Mouse (Mus musculus): ENCODE measurements around the gene Mad1l1. TPM values are rescaled to one million over a fixed set of nuclear protein-coding genes. Genes with fewer than 3 reads are reported as not detected.

The Mad1l1 gene
- polyA plus RNA-seq, 1 experiment from 2014 or later, result 44.8 TPM

DNA sequence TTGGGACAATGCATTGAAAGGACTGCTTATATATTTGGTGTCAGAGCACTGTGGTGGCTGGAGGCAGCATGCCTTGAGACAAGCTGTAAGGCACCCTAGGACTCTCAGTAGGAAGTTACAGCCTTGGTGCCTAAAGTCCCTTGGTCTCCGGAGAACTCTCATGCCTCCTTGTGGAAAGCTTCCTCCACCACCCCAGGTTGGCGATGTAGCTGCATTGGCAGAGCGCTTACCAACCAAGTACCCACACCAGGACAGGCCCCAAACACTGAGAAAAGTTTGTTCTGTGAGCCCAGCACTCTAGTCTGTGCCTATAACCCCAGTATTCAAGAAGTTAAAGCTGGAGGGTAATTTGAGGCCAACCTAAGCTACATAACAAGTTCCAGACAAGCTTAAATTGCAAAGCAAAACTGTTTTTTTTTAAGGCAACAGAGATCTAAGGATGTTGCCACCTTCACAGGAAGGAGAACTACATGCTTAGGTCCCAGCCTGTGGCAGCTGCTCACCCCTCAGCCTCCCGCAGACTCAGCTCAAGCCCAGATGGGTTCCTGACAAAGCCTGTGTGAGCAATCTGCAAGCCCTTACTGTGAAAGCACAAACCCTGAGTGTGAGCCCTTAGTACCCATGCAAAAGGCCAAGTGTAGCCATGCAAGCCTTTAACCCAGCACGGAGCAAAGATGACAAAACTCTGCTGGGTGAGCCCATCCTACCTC lies 50.2 kb downstream of the Mad1l1 start:
- H3K27me3 ChIP-seq, result no peaks in the 10 kb centered on the region
- no peak overlapping the region for H3K9ac ChIP-seq
- H3K36me3 ChIP-seq, result peaks cover 14% of the 10 kb centered on the region; the same call in 1 of the 2 replicates
- no peaks in the 10 kb centered on the region for H3K4me1 ChIP-seq
- H3K4me2 ChIP-seq (replicated peaks), result no peak overlapping the region
- no peak for ATAC-seq (ENCODE audit: low FRiP score)
- H3K27ac ChIP-seq, result no peak overlapping the region
- 90% methylated on average over 5 of the region's 5 CpGs for WGBS
- H3K4me3 ChIP-seq, result no peak overlapping the region
- no peaks in the 10 kb centered on the region for H3K9me3 ChIP-seq (replicated peaks)

DNA sequence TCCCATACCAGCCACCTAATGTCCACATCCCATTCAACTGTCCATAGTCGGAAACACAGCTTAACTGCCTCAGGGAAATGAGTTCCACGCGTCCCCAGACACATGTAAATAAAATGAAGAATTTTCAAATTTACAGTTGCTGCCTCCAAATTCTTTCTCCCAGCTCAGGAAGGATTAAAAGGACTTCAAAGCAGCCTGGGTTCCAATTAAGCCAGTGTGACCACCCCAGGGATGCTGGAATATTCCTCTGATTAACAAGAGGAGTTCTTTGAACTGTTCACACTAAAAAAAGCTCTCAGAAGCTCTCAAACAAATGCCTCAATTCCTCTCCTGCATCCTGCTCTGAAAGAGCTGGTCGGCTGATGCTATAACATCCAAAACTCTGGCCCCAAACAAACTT lies 53.0 kb downstream of the Mad1l1 start:
- no peak for ATAC-seq (ENCODE audit: low FRiP score)
- H3K36me3 ChIP-seq, result peaks cover 7% of the 10 kb centered on the region; the same call in 1 of the 2 replicates
- 79% methylated on average over 4 of the region's 4 CpGs for WGBS
- H3K27ac ChIP-seq, result no peak overlapping the region
- H3K9ac ChIP-seq, result no peak overlapping the region
- H3K9me3 ChIP-seq (replicated peaks), result no peaks in the 10 kb centered on the region
- no peak overlapping the region for H3K4me2 ChIP-seq (replicated peaks)
- peaks cover 21% of the 10 kb centered on the region for H3K4me1 ChIP-seq
- no peak overlapping the region for H3K4me3 ChIP-seq
- H3K27me3 ChIP-seq, result no peaks in the 10 kb centered on the region

DNA sequence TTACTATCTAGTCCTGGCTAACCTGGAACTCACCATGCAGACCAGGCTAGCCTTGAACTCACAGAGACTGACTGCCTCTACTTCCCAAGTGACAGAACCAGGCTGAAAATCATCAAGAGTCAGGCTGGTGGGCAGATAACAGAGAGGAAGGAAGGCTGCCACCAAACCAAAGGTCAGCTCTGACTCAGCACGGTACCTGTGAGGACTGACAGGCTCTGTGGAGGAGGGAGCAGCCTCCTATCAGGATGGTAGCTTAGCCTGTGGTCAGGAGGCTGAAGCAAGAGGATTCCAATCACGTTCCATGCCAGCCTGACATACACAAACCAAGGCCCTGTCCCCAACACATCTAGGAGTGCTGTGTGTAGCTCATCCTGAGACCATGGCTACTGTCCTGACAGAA lies 54.3 kb downstream of the Mad1l1 start:
- Histone ChIP-seq H3K27ac (no peak overlapping the region), H3K27me3 (no peaks in the 10 kb centered on the region), H3K9ac (no peak overlapping the region), H3K9me3 (replicated peaks) (no peaks in the 10 kb centered on the region), H3K4me2 (replicated peaks) (no peak overlapping the region), H3K4me3 (no peak overlapping the region), H3K4me1 (peaks cover 27% of the 10 kb centered on the region), H3K36me3 (peaks cover 7% of the 10 kb centered on the region; the same call in 1 of the 2 replicates)
- no peak for ATAC-seq (ENCODE audit: low FRiP score)
- 87% methylated on average over 2 of the region's 2 CpGs for WGBS

DNA sequence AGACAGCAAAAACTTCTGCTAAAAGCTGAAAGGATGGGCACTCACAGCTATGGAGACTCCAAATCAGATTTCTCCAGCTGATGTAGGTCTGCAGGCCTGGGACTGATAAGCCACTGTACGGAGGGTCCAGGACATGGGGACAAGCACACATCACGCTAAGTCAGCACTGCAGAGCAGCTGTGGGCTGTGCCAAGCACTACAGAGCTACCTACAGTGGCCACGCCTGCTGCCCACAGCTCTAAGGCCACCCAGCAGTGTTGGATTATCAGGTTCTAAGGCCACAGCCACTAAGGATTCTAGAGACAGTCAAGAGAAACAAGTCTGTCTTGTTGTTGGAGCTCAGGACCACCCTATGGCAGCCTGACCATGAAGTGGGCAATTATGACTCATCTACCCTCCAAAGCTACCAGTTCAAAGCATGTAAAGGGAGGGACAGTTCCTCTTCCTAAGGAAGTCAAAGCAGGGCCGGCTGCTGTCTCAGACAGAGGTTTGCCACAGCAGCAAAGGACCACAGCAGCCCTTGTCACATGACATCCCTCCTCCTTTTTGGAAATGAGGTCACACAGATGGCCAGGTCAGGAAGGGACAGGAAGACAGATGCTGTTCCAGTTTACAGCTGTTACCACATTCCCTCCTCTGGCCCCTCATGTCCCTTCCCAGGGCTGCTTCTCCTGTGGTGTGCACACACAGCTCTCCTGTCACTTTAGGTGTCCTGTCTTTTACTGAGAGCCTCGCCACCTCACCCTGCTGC lies 56.4 kb downstream of the Mad1l1 start:
- ATAC-seq (ENCODE audit: low FRiP score), result peak; percentile 41; the same call in 1 of the 2 replicates
- WGBS, result 69% methylated on average over 5 of the region's 5 CpGs
- peak overlapping the region; percentile 81 for H3K27ac ChIP-seq
- peaks cover 27% of the 10 kb centered on the region for H3K4me1 ChIP-seq
- no peak overlapping the region for H3K9ac ChIP-seq
- H3K36me3 ChIP-seq, result 0 out of 2 replicates have a peak, but pooled peaks cover 7% of the 10 kb centered on the region
- no peaks in the 10 kb centered on the region for H3K27me3 ChIP-seq
- no peak overlapping the region for H3K4me3 ChIP-seq
- no peaks in the 10 kb centered on the region for H3K9me3 ChIP-seq (replicated peaks)
- peak overlapping the region; percentile 1; the same call in 1 of the 2 replicates for H3K4me2 ChIP-seq (replicated peaks)

DNA sequence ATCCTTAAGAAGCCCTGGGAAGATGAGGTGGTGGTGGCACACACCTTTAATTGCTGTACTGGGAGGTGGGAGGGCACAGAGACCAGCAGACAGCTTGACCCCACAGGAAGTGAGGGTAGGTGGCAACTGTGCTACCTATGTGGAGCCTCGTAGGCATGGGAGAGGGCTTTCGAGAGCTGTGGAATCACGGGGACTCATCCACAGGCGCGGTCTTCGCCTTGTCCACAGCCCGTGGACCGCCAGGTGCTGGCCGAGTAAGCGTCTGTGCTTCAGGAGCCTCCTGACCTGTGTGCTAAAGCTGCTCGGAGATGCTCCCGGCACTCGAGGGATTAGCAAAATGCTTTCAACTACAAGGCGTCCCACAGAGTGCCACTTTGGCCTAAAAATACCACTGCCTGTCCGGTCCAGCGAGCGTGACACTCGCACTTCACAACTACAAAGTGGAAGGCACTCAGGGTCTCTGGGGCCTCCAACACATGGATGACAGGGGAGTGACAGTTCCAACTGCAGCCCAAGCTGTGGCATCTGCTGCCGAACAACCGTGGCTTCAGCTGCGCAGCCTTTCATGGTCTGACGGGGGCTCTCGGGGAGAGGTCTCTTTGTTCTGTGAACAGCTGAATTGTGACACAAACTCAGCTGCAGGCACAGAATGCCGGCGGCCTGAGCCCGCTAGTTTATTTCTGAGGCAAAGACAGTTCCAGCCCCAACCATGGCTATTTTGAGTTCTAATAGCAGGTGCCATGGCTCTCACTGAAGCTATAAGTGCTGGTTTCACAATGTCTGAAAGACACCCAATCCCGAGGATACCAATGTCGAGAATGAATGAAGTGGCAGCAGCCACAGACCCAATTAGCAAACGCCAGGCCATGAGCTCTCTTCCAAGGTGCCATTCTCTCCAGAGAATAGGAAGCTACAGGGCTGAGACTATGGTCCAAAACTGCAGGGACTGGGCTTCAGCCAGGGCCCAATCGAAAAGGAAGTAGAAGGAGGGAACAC lies 57.3 kb downstream of the Mad1l1 start:
- H3K4me2 ChIP-seq (replicated peaks), result peak overlapping the region; percentile 1

DNA sequence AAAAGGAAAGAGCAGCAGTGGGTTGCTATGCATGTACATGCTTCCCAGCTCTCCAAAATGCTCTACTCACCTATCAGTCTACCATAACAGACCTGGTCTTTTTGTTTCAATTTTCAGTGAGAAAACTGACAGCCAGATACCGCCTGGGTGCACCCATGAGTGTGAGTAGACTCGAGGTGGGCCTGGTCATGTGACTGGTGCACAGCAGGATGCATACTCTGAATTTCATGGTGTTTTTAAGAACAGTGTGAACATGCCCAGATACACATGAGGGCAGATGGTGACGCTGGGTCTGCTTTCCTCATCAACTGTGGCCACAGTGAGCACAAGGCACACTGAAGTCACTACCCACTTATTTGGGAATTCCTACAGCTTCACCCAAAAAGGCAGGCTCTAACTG lies 59.0 kb downstream of the Mad1l1 start:
- Histone ChIP-seq H3K9me3 (replicated peaks) (no peaks in the 10 kb centered on the region), H3K27ac (no peak overlapping the region), H3K36me3 (peaks cover 14% of the 10 kb centered on the region; the same call in 1 of the 2 replicates), H3K4me3 (no peak overlapping the region), H3K4me1 (peaks cover 27% of the 10 kb centered on the region), H3K27me3 (no peaks in the 10 kb centered on the region), H3K4me2 (replicated peaks) (no peak overlapping the region), H3K9ac (no peak overlapping the region)
- WGBS, result 81% methylated on average over 3 of the region's 3 CpGs
- ATAC-seq (ENCODE audit: low FRiP score), result no peak

More for the DNA sequence above, 57.3 kb downstream of the Mad1l1 start:
- H3K9me3 ChIP-seq (replicated peaks), result no peaks in the 10 kb centered on the region
- H3K27ac ChIP-seq, result peak overlapping the region; percentile 81
- no peak overlapping the region for H3K4me3 ChIP-seq
- H3K36me3 ChIP-seq, result peaks cover 12% of the 10 kb centered on the region; the same call in 1 of the 2 replicates
- WGBS, result 35% methylated on average over 30 of the region's 30 CpGs
- H3K27me3 ChIP-seq, result no peaks in the 10 kb centered on the region
- peak; percentile 87 for ATAC-seq (ENCODE audit: low FRiP score)
- peak overlapping the region; percentile 32; the same call in 1 of the 2 replicates for H3K9ac ChIP-seq
- peaks cover 27% of the 10 kb centered on the region for H3K4me1 ChIP-seq

DNA sequence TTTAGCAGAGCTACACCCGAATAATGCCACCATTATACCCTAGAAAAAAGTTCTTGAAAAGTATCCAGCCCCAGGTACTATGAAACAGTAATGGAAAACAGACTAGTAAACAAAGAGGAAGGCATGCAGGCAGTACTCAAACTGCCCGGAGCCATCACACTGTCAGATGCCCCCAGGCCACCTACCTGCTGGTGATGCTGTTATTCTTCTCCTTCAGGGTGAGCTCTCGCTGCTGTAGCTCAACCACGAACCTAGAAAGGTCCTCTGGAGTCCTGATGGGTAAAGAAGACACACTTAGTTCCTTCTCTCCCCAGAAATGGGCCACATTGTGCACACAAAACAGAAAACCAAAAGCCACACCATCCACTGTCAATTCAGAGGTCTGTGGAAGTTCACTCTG lies 60.0 kb downstream of the Mad1l1 start:
- Histone ChIP-seq H3K4me1 (peaks cover 29% of the 10 kb centered on the region), H3K9me3 (replicated peaks) (no peaks in the 10 kb centered on the region), H3K27me3 (no peaks in the 10 kb centered on the region), H3K36me3 (peaks cover 14% of the 10 kb centered on the region; the same call in 1 of the 2 replicates), H3K4me2 (replicated peaks) (no peak overlapping the region), H3K4me3 (no peak overlapping the region), H3K27ac (no peak overlapping the region), H3K9ac (no peak overlapping the region)
- 84% methylated on average over 4 of the region's 4 CpGs for WGBS
- no peak for ATAC-seq (ENCODE audit: low FRiP score)

DNA sequence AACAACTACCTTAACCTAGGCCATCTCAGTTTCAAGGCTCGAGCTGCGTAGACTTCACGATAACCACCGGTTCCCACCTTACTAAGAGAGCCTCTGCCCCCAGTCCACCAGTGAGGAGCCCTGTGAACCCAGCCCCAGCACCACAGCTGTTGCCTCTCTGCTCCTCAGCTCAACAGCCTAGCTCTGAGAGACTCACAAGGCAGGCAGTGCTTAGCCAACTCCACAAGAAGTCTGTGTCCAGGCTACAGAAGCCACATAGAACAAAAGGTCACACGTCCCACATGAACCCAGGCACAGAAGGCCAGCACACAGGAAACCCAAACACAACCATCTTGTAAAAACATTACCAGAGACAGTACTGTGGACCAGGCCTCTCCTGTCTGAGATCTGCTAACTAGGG lies 62.7 kb downstream of the Mad1l1 start:
- no peak for ATAC-seq (ENCODE audit: low FRiP score)
- peaks cover 14% of the 10 kb centered on the region; the same call in 1 of the 2 replicates for H3K36me3 ChIP-seq
- H3K9ac ChIP-seq, result no peak overlapping the region
- 95% methylated on average over 5 of the region's 5 CpGs for WGBS
- H3K4me2 ChIP-seq (replicated peaks), result no peak overlapping the region
- H3K4me1 ChIP-seq, result peaks cover 15% of the 10 kb centered on the region
- H3K9me3 ChIP-seq (replicated peaks), result no peaks in the 10 kb centered on the region
- no peak overlapping the region for H3K4me3 ChIP-seq
- H3K27ac ChIP-seq, result no peak overlapping the region
- no peaks in the 10 kb centered on the region for H3K27me3 ChIP-seq

DNA sequence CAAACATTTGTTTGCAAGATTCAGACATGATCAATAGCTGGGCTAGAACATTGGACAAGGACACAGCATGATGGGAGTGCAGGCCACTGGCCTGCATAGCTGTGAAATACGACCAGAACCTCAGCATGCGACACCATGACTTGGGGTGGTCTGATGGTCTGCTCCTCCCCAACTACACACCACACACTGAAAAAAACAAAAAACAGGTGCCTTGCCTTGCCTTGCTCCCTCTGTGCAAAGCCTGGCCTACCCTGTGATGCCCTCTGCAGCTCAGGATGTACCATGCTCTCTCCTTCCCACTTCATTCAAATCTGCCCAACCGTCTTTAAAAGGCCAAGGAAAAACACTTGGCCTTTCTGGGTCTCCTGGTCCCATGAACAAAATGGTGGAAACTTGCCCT lies 63.3 kb downstream of the Mad1l1 start:
- H3K27me3 ChIP-seq, result no peaks in the 10 kb centered on the region
- ATAC-seq (ENCODE audit: low FRiP score), result no peak
- H3K27ac ChIP-seq, result no peak overlapping the region
- H3K4me3 ChIP-seq, result no peak overlapping the region
- peaks cover 14% of the 10 kb centered on the region; the same call in 1 of the 2 replicates for H3K36me3 ChIP-seq
- H3K4me1 ChIP-seq, result peaks cover 9% of the 10 kb centered on the region; the same call in 1 of the 2 replicates
- no peaks in the 10 kb centered on the region for H3K9me3 ChIP-seq (replicated peaks)
- WGBS, result 91% methylated on average over 3 of the region's 3 CpGs
- no peak overlapping the region for H3K4me2 ChIP-seq (replicated peaks)
- no peak overlapping the region for H3K9ac ChIP-seq

DNA sequence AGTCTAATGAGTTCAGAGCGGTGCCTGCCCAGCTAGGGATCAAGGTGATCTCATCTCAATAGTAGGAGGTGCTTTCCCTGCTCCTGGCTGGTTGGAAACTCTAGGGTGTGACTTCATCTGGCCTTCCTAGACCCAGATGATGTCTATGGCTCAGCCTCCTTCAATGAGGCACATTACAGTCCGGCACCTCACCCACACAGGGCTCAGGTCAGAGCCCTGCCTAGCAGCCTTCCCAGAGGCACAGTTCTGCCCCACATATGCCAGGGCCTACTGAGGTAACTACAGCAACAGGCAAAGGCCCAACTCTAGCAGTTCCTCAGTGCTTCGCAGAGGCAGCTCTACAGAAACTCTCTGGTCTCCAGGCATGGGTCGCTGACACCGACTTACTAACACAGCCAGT lies 63.9 kb downstream of the Mad1l1 start:
- 96% methylated on average over 5 of the region's 5 CpGs for WGBS
- Histone ChIP-seq H3K36me3 (peaks cover 17% of the 10 kb centered on the region; the same call in 1 of the 2 replicates), H3K9me3 (replicated peaks) (no peaks in the 10 kb centered on the region), H3K9ac (no peak overlapping the region), H3K4me1 (peaks cover 7% of the 10 kb centered on the region; the same call in 1 of the 2 replicates), H3K27ac (no peak overlapping the region), H3K4me2 (replicated peaks) (no peak overlapping the region), H3K27me3 (no peaks in the 10 kb centered on the region), H3K4me3 (no peak overlapping the region)
- no peak for ATAC-seq (ENCODE audit: low FRiP score)

DNA sequence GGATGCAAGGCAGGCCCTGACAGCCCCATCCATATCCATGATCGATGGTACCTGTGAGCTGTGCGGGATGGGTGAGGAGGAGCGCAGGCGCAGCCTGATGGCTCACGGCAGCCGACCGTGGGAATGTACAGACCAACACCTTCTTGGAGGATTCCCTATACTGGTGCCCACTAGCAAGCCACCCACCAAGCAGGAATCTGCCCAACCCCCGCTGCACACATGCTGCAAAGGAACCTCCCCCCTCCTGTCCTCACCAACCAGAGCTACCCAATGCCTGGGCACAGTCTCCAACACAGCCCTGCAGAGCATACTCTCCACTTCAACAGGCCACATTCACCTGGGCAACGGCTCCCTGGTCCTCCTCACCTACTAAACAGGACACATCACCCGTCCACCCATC lies 64.7 kb downstream of the Mad1l1 start:
- no peak overlapping the region for H3K9ac ChIP-seq
- no peaks in the 10 kb centered on the region for H3K9me3 ChIP-seq (replicated peaks)
- H3K4me3 ChIP-seq, result no peak overlapping the region
- no peak for ATAC-seq (ENCODE audit: low FRiP score)
- no peak overlapping the region for H3K27ac ChIP-seq
- WGBS, result 90% methylated on average over 10 of the region's 10 CpGs
- peaks cover 17% of the 10 kb centered on the region; the same call in 1 of the 2 replicates for H3K36me3 ChIP-seq
- H3K4me2 ChIP-seq (replicated peaks), result no peak overlapping the region
- H3K27me3 ChIP-seq, result no peaks in the 10 kb centered on the region
- peaks cover 7% of the 10 kb centered on the region; the same call in 1 of the 2 replicates for H3K4me1 ChIP-seq

Data from hindbrain, embryonic 12.5 days (tissue).